Mouse (Mus musculus): ENCODE data around the gene Tenm2. TPM values are rescaled to one million over a fixed set of nuclear protein-coding genes. Genes with fewer than 3 reads are reported as not detected.

Tenm2 gene
- polyA plus RNA-seq, 1 experiment from 2014 or later: 8.1 TPM

GRCm38 (mm10) chr11:36038386-36038785 lies 1197.4 kb downstream of the Tenm2 start:
- H3K27me3 ChIP-seq (ENCODE audit: insufficient read depth, poor library complexity, severe bottlenecking): no peaks in the 10 kb centered on the region
- no peak for DNase-seq (ENCODE audit: low spot score)
- peaks cover 5% of the 10 kb centered on the region; the same call in 1 of the 2 replicates for H3K36me3 ChIP-seq
- H3K27ac ChIP-seq: no peak overlapping the region
- H3K9me3 ChIP-seq: no peaks in the 10 kb centered on the region
- 0 out of 2 replicates have a peak, but pooled peaks cover 9% of the 10 kb centered on the region for H3K4me1 ChIP-seq (replicated peaks)
- no peak overlapping the region for H3K4me3 ChIP-seq
- 65% methylated on average over 3 of the region's 3 CpGs for WGBS

GRCm38 (mm10) chr11:36037311-36037710 lies 1198.5 kb downstream of the Tenm2 start:
- Histone ChIP-seq H3K4me1 (replicated peaks) (0 out of 2 replicates have a peak, but pooled peaks cover 9% of the 10 kb centered on the region), H3K27me3 (ENCODE audit: insufficient read depth, poor library complexity, severe bottlenecking) (no peaks in the 10 kb centered on the region), H3K36me3 (peaks cover 5% of the 10 kb centered on the region; the same call in 1 of the 2 replicates), H3K27ac (no peak overlapping the region), H3K9me3 (no peaks in the 10 kb centered on the region), H3K4me3 (no peak overlapping the region)
- WGBS: 75% methylated on average over 4 of the region's 4 CpGs
- no peak for DNase-seq (ENCODE audit: low spot score)

- WGBS: 58% methylated on average over 7 of the region's 7 CpGs
- 0 out of 2 replicates have a peak, but pooled peaks cover 9% of the 10 kb centered on the region for H3K4me1 ChIP-seq (replicated peaks)
These were observed 1199.6 kb downstream of the Tenm2 start for GRCm38 (mm10) chr11:36036061-36036695.

GRCm38 (mm10) chr11:36031751-36032150 lies 1204.0 kb downstream of the Tenm2 start:
- Histone ChIP-seq H3K4me3 (no peak overlapping the region), H3K27ac (no peak overlapping the region), H3K27me3 (ENCODE audit: insufficient read depth, poor library complexity, severe bottlenecking) (no peaks in the 10 kb centered on the region), H3K9me3 (no peaks in the 10 kb centered on the region), H3K4me1 (replicated peaks) (peaks cover 7% of the 10 kb centered on the region; the same call in 1 of the 2 replicates), H3K36me3 (no peaks in the 10 kb centered on the region)
- DNase-seq (ENCODE audit: low spot score): no peak
- WGBS: 40% methylated on average over 9 of the region's 9 CpGs

More at GRCm38 (mm10) chr11:36036061-36036695, 1199.6 kb downstream of the Tenm2 start:
- H3K4me3 ChIP-seq: no peak overlapping the region
- peaks cover 5% of the 10 kb centered on the region; the same call in 1 of the 2 replicates for H3K36me3 ChIP-seq
- no peak overlapping the region for H3K27ac ChIP-seq
- no peak for DNase-seq (ENCODE audit: low spot score)
- no peaks in the 10 kb centered on the region for H3K9me3 ChIP-seq
- no peaks in the 10 kb centered on the region for H3K27me3 ChIP-seq (ENCODE audit: insufficient read depth, poor library complexity, severe bottlenecking)

GRCm38 (mm10) chr11:36020009-36020408 lies 1215.8 kb downstream of the Tenm2 start:
- no peak overlapping the region for H3K4me3 ChIP-seq
- peaks cover 11% of the 10 kb centered on the region for H3K9me3 ChIP-seq
- no peaks in the 10 kb centered on the region for H3K27me3 ChIP-seq (ENCODE audit: insufficient read depth, poor library complexity, severe bottlenecking)
- H3K36me3 ChIP-seq: peaks cover 20% of the 10 kb centered on the region
- no peak for DNase-seq (ENCODE audit: low spot score)
- WGBS: 76% methylated on average over 3 of the region's 3 CpGs
- no peak overlapping the region for H3K27ac ChIP-seq
- no peaks in the 10 kb centered on the region for H3K4me1 ChIP-seq (replicated peaks)

- Histone ChIP-seq H3K9me3 (no peaks in the 10 kb centered on the region), H3K4me1 (replicated peaks) (no peaks in the 10 kb centered on the region; the same call in 1 of the 2 replicates), H3K36me3 (peaks cover 10% of the 10 kb centered on the region), H3K27me3 (ENCODE audit: insufficient read depth, poor library complexity, severe bottlenecking) (0 out of 2 replicates have a peak, but pooled peaks cover 1% of the 10 kb centered on the region), H3K4me3 (no peak overlapping the region), H3K27ac (no peak overlapping the region)
- 81% methylated on average over 4 of the region's 4 CpGs for WGBS
- DNase-seq (ENCODE audit: low spot score): no peak
These were observed 1222.6 kb downstream of the Tenm2 start for GRCm38 (mm10) chr11:36013179-36013578.

- H3K27ac ChIP-seq: no peak overlapping the region
- H3K4me1 ChIP-seq (replicated peaks): no peaks in the 10 kb centered on the region; the same call in 1 of the 2 replicates
- 65% methylated on average over 11 of the region's 11 CpGs for WGBS
- H3K9me3 ChIP-seq: no peaks in the 10 kb centered on the region
- 0 out of 2 replicates have a peak, but pooled peaks cover 4% of the 10 kb centered on the region for H3K27me3 ChIP-seq (ENCODE audit: insufficient read depth, poor library complexity, severe bottlenecking)
- peaks cover 13% of the 10 kb centered on the region for H3K36me3 ChIP-seq
- DNase-seq (ENCODE audit: low spot score): peak; percentile 23
- H3K4me3 ChIP-seq: no peak overlapping the region
These were observed 1226.2 kb downstream of the Tenm2 start for GRCm38 (mm10) chr11:36009281-36010208.

GRCm38 (mm10) chr11:36002900-36003299 lies 1232.9 kb downstream of the Tenm2 start:
- Histone ChIP-seq H3K27me3 (ENCODE audit: insufficient read depth, poor library complexity, severe bottlenecking) (peaks cover 19% of the 10 kb centered on the region; the same call in 1 of the 2 replicates), H3K4me3 (no peak overlapping the region), H3K36me3 (peaks cover under 1% of the 10 kb centered on the region), H3K4me1 (replicated peaks) (peaks cover 44% of the 10 kb centered on the region), H3K9me3 (no peaks in the 10 kb centered on the region), H3K27ac (no peak overlapping the region)
- no peak for DNase-seq (ENCODE audit: low spot score)
- 54% methylated on average over 4 of the region's 4 CpGs for WGBS

- peak overlapping the region; percentile 72 for H3K27ac ChIP-seq
- peaks cover 44% of the 10 kb centered on the region for H3K4me1 ChIP-seq (replicated peaks)
- peaks cover 19% of the 10 kb centered on the region; the same call in 1 of the 2 replicates for H3K27me3 ChIP-seq (ENCODE audit: insufficient read depth, poor library complexity, severe bottlenecking)
- DNase-seq (ENCODE audit: low spot score): peak; percentile 94
- H3K4me3 ChIP-seq: peak overlapping the region; percentile 43
- no peaks in the 10 kb centered on the region for H3K36me3 ChIP-seq
- WGBS: 6% methylated on average over 28 of the region's 28 CpGs
- no peaks in the 10 kb centered on the region for H3K9me3 ChIP-seq
These were observed 1234.3 kb downstream of the Tenm2 start for GRCm38 (mm10) chr11:36001282-36001970.

GRCm38 (mm10) chr11:36000585-36001281 lies 1235.0 kb downstream of the Tenm2 start:
- WGBS: 4% methylated on average over 10 of the region's 10 CpGs
- peaks cover 44% of the 10 kb centered on the region for H3K4me1 ChIP-seq (replicated peaks)
- peaks cover 19% of the 10 kb centered on the region; the same call in 1 of the 2 replicates for H3K27me3 ChIP-seq (ENCODE audit: insufficient read depth, poor library complexity, severe bottlenecking)
- DNase-seq (ENCODE audit: low spot score): peak; percentile 40
- H3K9me3 ChIP-seq: no peaks in the 10 kb centered on the region
- H3K36me3 ChIP-seq: no peaks in the 10 kb centered on the region
- peak overlapping the region; percentile 43 for H3K4me3 ChIP-seq
- H3K27ac ChIP-seq: peak overlapping the region; percentile 72

GRCm38 (mm10) chr11:36000038-36000437 lies 1235.7 kb downstream of the Tenm2 start:
- Histone ChIP-seq H3K4me1 (replicated peaks) (peaks cover 44% of the 10 kb centered on the region), H3K27me3 (ENCODE audit: insufficient read depth, poor library complexity, severe bottlenecking) (peaks cover 19% of the 10 kb centered on the region; the same call in 1 of the 2 replicates), H3K4me3 (no peak overlapping the region), H3K9me3 (peaks cover 4% of the 10 kb centered on the region; the same call in 1 of the 2 replicates), H3K27ac (peak overlapping the region; percentile 72), H3K36me3 (no peaks in the 10 kb centered on the region)
- peak; percentile 35 for DNase-seq (ENCODE audit: low spot score)
- WGBS: 9% methylated on average over 4 of the region's 4 CpGs

GRCm38 (mm10) chr11:35998048-35998447 lies 1237.7 kb downstream of the Tenm2 start:
- peaks cover 44% of the 10 kb centered on the region for H3K4me1 ChIP-seq (replicated peaks)
- H3K36me3 ChIP-seq: no peaks in the 10 kb centered on the region
- DNase-seq (ENCODE audit: low spot score): no peak
- peaks cover 10% of the 10 kb centered on the region; the same call in 1 of the 2 replicates for H3K27me3 ChIP-seq (ENCODE audit: insufficient read depth, poor library complexity, severe bottlenecking)
- H3K27ac ChIP-seq: no peak overlapping the region
- H3K4me3 ChIP-seq: no peak overlapping the region
- H3K9me3 ChIP-seq: peaks cover 4% of the 10 kb centered on the region; the same call in 1 of the 2 replicates
- WGBS: 84% methylated on average over 12 of the region's 12 CpGs
